ENCODE assay signal across 10 mouse cellular contexts in the genomic region with DNA sequence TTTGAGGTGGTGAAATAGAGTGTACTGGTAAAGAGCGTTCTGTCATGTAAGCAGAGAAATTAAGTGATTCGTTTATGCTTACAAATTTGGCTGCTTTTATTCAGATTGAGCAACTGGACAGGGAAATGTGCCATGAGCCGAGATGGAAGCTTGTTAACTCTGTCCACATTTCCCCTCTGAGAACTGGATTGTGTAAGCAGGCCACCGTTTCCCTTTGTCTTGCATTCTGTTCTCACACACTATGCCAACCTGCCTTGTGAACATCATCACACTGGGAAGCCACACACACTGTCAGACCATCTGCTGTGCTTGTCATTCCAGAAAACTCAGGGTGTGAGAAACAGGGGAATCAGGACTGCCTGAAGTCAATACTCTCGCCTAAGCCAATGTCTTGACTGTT.
DNase-seq lines count a peak whose midpoint lies in the region; ATAC-seq and TF ChIP-seq lines count a peak whose summit lies in the region.
"Had no signal": no experiment of that assay in that cellular context is flagged by ENCODE, and none has a peak within 500 bp of the region (broad histone marks: within the 10 kb centered on the region; RNA-seq: fewer than 3 reads in every experiment).

No protein-coding gene starts in this region.

- no peak overlapping the region for H3K4me3 ChIP-seq in liver, adult 2 months (ENCODE audit: insufficient read depth, low read depth, low read length)
- H3K4me3 ChIP-seq in liver, postnatal 0 days (ENCODE audit: low read depth, low read length): no peak overlapping the region
- H3K4me3 ChIP-seq in lung, embryonic 16.5 days (ENCODE audit: low read length): no peak overlapping the region
- H3K4me3 ChIP-seq in intestine, postnatal 0 days (ENCODE audit: low read depth, low read length): no peak overlapping the region
- H3K4me3 ChIP-seq: embryonic facial prominence, embryonic 13.5 days had no signal

- no peaks in the 10 kb centered on the region for H3K9me3 ChIP-seq in liver, postnatal 0 days (ENCODE audit: low read length)
- H3K9me3 ChIP-seq in lung, embryonic 16.5 days (ENCODE audit: control insufficient read depth, low read length): no peaks in the 10 kb centered on the region
- no peaks in the 10 kb centered on the region for H3K9me3 ChIP-seq in intestine, postnatal 0 days (ENCODE audit: control insufficient read depth)
- H3K9me3 ChIP-seq: embryonic facial prominence, embryonic 13.5 days had no signal

- no peak for TF ChIP-seq POLR2A in liver, adult 2 months (IDR thresholded peaks at IDR 0.05; ENCODE audit: extremely low read depth, insufficient read depth, low read length)

- no peaks in the 10 kb centered on the region for H3K79me2 ChIP-seq in liver, adult 2 months (ENCODE audit: control insufficient read depth, insufficient read depth, low read length)

- TF ChIP-seq CTCF in liver, adult 2 months (IDR thresholded peaks at IDR 0.05; ENCODE audit: low read depth, low read length): no peak
- no peak for TF ChIP-seq CTCF in liver, postnatal 0 days (IDR thresholded peaks at IDR 0.05; ENCODE audit: low read depth)
- no peak for TF ChIP-seq CTCF in intestine, postnatal 0 days (IDR thresholded peaks at IDR 0.05; ENCODE audit: low read depth)

- H3K27me3 ChIP-seq in liver, adult 2 months (ENCODE audit: control insufficient read depth, insufficient read depth, low read length): no peaks in the 10 kb centered on the region
- H3K27me3 ChIP-seq in liver, postnatal 0 days (ENCODE audit: insufficient read depth, low read length): no peaks in the 10 kb centered on the region
- no peaks in the 10 kb centered on the region for H3K27me3 ChIP-seq in lung, embryonic 16.5 days (ENCODE audit: control insufficient read depth, insufficient read depth, low read depth, low read length)
- H3K27me3 ChIP-seq in intestine, postnatal 0 days (replicated peaks; ENCODE audit: control insufficient read depth, insufficient read depth, low read length): no peaks in the 10 kb centered on the region
- H3K27me3 ChIP-seq: embryonic facial prominence, embryonic 13.5 days had no signal

- H3K36me3 ChIP-seq in liver, adult 2 months (ENCODE audit: control insufficient read depth, insufficient read depth, low read length): no peaks in the 10 kb centered on the region
- H3K36me3 ChIP-seq in liver, postnatal 0 days (replicated peaks; ENCODE audit: insufficient read depth, low read length): no peaks in the 10 kb centered on the region
- no peaks in the 10 kb centered on the region for H3K36me3 ChIP-seq in lung, embryonic 16.5 days (ENCODE audit: control insufficient read depth, insufficient read depth, low read length)
- H3K36me3 ChIP-seq in intestine, postnatal 0 days (ENCODE audit: control insufficient read depth, insufficient read depth): no peaks in the 10 kb centered on the region
- H3K36me3 ChIP-seq: embryonic facial prominence, embryonic 13.5 days; G1E had no signal

- H3K27ac ChIP-seq in liver, adult 2 months (replicated peaks; ENCODE audit: insufficient read depth, low read depth, low read length): no peak overlapping the region
- H3K27ac ChIP-seq in liver, postnatal 0 days (ENCODE audit: low read depth): no peak overlapping the region
- H3K27ac ChIP-seq in lung, embryonic 16.5 days (ENCODE audit: low read length): no peak overlapping the region
- H3K27ac ChIP-seq in intestine, postnatal 0 days (ENCODE audit: low read depth, low read length): no peak overlapping the region
- H3K27ac ChIP-seq: embryonic facial prominence, embryonic 13.5 days had no signal

- intact Hi-C loops in heart, postnatal 36 days (cut with DNase I): no loop called here

- ATAC-seq in liver, postnatal 0 days: no peak
- peak; percentile 93 for ATAC-seq in lung, embryonic 16.5 days (ENCODE audit: low read depth)
- ATAC-seq in intestine, postnatal 0 days: no peak
- ATAC-seq in megakaryocyte progenitor cell, adult 5-6 weeks (replicated peaks; ENCODE audit: poor library complexity): no peak

- no peaks in the 10 kb centered on the region for H3K4me1 ChIP-seq in liver, adult 2 months (ENCODE audit: control insufficient read depth, insufficient read depth, low read length)
- H3K4me1 ChIP-seq in liver, postnatal 0 days (ENCODE audit: insufficient read depth): no peaks in the 10 kb centered on the region
- no peaks in the 10 kb centered on the region for H3K4me1 ChIP-seq in lung, embryonic 16.5 days (replicated peaks; ENCODE audit: control insufficient read depth, insufficient read depth, low read length)
- no peaks in the 10 kb centered on the region for H3K4me1 ChIP-seq in intestine, postnatal 0 days (replicated peaks; ENCODE audit: control insufficient read depth, insufficient read depth, low read length)
- H3K4me1 ChIP-seq: embryonic facial prominence, embryonic 13.5 days had no signal

- 48% methylated on average over 5 of the region's 5 CpGs for WGBS in liver, adult 2 months
- WGBS in liver, postnatal 0 days (ENCODE audit: insufficient replicate concordance): 62% methylated on average over 5 of the region's 5 CpGs
- 34% methylated on average over 5 of the region's 5 CpGs for WGBS in lung, embryonic 16.5 days
- WGBS in intestine, postnatal 0 days: 58% methylated on average over 5 of the region's 5 CpGs

- peak; percentile 74 for DNase-seq in liver, adult 2 months (ENCODE audit: extremely low read depth, low read depth, low spot score)
- DNase-seq in liver, postnatal 0 days: no peak
- DNase-seq in cerebellum, postnatal 25 days: peak; percentile 84 to 86
- DNase-seq in heart, postnatal 36 days: peak; percentile 40 to 44
- no peak for DNase-seq in B cell, adult 2 months

- H3K4me2 ChIP-seq in liver, postnatal 0 days (ENCODE audit: low read depth, low read length): no peak overlapping the region
- H3K4me2 ChIP-seq in lung, embryonic 16.5 days (ENCODE audit: low read depth, low read length): no peak overlapping the region
- H3K4me2 ChIP-seq in intestine, postnatal 0 days (replicated peaks; ENCODE audit: low read depth): no peak overlapping the region
- H3K4me2 ChIP-seq: embryonic facial prominence, embryonic 13.5 days had no signal

- H3K9ac ChIP-seq in liver, adult 2 months (ENCODE audit: low read depth, low read length): no peak overlapping the region
- H3K9ac ChIP-seq in liver, postnatal 0 days (replicated peaks): no peak overlapping the region
- H3K9ac ChIP-seq in lung, embryonic 16.5 days (ENCODE audit: low read length): no peak overlapping the region
- no peak overlapping the region for H3K9ac ChIP-seq in intestine, postnatal 0 days (ENCODE audit: low read depth, low read length)
- H3K9ac ChIP-seq: embryonic facial prominence, embryonic 13.5 days had no signal

- TF ChIP-seq EP300 in liver, postnatal 0 days (IDR thresholded peaks at IDR 0.05; ENCODE audit: low read depth): no peak

Comparison
In these comparisons a context has a peak if more than half of its experiments do, and no peak if none do; other contexts are left out.
1. DNase-seq: peak in liver, adult 2 months (single experiment), cerebellum, postnatal 25 days (2 of 2) and heart, postnatal 36 days (2 of 2); none in liver, postnatal 0 days (single experiment) and B cell, adult 2 months (0 of 2).